Mouse (Mus musculus): ENCODE results near the gene Aspscr1. TPM values are rescaled to one million over a fixed set of nuclear protein-coding genes. Genes with fewer than 3 reads are reported as not detected.
A peak's percentile ranks its signal among the peaks of the same experiment; 100 is the strongest.

The Aspscr1 gene
- polyA plus RNA-seq (2012; rRNA removed), result 83.0 and 90.3 TPM in 2 replicates

DNA sequence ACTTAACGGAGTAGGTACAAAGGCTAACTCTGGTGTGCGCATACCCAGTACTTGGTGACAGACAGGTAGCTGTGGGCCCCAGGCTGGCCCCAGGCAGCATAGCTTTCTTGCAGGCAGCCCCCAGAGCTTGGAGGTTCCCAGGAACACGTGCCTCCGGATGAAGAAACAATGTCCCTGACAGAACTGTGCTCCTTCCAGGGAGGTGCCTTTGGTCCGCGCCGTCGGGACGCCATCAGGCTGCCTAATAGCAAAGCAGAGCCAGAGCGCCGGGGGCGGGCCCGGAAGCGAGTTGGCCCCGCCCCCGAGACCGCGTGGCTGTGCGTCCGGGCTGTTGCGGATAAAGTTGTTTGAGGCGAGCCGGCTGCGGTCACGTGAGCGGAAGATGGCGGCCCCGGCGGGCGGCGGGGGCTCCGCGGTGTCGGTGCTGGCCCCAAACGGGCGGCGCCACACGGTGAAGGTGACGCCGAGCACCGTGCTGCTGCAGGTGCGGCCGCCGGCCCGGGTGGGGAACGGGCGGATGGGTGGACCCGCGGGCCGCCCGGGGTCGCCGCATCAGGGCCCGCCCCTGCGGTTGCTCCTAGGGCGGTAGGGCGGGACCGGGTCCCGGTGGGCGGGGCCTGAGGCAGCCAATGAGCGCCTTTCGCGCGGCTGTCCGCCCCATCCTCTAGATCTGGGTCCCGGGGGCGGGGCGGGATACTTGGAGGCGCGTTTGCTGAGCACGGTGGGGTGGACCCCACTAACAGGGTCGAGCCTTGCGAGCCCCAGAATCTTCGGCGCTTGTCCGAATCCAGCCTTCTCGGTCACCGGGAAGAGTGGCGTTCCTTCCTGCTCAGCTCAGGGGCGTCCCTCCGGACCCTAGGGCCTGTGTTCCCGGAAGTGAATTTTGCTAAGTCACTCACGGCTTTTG, at the start of gene Aspscr1:
Gene Aspscr1 (plus strand): TSS at position 287 of the 907 bp plus-strand sequence.
- peak; percentile 44 for TF ChIP-seq POLR2A (IDR thresholded peaks at IDR 0.05; ENCODE audit: borderline replicate concordance, extremely low read depth, insufficient read depth, insufficient read length, poor library complexity, severe bottlenecking)
- no peak for TF ChIP-seq CTCF (IDR thresholded peaks at IDR 0.05; ENCODE audit: borderline replicate concordance, extremely low read depth, insufficient read depth, insufficient read length)
- DNase-seq (ENCODE audit: low read depth), result peak; percentile 97

DNA sequence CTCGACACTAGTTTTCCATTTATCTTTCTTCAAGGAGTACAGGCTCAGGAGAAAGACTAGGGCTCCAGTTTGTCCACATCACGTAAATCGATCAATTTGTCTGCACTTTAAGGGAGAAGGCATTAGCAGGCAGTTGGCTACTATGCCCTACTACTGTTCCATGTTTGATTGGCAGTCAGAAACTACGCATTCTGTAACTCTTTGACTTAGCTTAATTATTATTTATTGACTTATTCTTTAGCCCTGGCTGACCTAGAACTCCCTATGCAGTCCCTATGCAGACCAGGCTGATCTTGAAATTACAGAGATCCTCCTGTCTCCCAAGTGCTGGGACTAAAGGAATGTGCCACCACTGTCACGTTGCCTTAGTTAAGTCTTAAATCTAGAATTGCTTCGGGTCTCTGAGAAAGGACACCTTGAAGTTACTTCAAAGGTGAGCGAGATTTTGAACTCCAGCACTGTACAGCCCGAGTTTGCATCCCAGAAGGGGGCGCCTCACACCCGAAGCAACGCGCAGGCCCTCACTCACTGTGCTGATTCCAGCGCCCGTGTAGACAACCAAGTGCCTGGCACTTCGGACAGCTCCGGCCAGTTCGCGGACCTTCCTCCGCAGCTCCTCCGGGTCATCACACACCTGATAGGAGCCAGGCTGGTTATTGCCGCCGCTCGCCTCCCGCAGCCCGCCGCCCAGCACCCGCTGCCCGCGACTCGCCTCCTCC, 48.7 kb upstream of the Aspscr1 start:
- DNase-seq (ENCODE audit: low read depth), result peak; percentile 65
- TF ChIP-seq POLR2A (IDR thresholded peaks at IDR 0.05; ENCODE audit: borderline replicate concordance, extremely low read depth, insufficient read depth, insufficient read length, poor library complexity, severe bottlenecking), result no peak
- peak; percentile 61 for TF ChIP-seq CTCF (IDR thresholded peaks at IDR 0.05; ENCODE audit: borderline replicate concordance, extremely low read depth, insufficient read depth, insufficient read length)

DNA sequence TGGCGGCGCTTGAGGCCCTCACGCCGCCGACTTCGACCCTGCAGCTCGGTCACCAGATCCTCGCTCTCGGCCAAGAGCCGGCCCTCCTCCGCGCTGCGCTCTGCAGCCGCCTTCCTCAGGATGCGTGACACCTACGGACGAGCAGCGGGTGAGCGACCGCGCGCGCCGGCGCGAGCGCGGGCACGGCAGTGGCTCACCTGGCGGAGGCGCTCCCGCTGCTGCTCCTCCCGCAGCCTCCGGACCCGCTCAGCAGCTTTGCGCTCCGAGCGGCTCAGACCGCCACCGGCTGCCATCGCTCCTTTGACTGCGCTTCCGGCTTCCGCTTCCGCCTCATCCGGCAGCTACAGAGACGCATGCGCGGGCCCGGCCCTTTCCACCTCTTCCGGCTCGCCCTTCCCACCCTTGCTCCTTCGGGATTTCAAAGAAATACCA, 48.1 kb upstream of the Aspscr1 start:
- peak; percentile 95 for DNase-seq (ENCODE audit: low read depth)
- TF ChIP-seq POLR2A (IDR thresholded peaks at IDR 0.05; ENCODE audit: borderline replicate concordance, extremely low read depth, insufficient read depth, insufficient read length, poor library complexity, severe bottlenecking) (peak; percentile 68; the same call in 1 of the 2 replicates), CTCF (IDR thresholded peaks at IDR 0.05; ENCODE audit: borderline replicate concordance, extremely low read depth, insufficient read depth, insufficient read length) (no peak)

DNA sequence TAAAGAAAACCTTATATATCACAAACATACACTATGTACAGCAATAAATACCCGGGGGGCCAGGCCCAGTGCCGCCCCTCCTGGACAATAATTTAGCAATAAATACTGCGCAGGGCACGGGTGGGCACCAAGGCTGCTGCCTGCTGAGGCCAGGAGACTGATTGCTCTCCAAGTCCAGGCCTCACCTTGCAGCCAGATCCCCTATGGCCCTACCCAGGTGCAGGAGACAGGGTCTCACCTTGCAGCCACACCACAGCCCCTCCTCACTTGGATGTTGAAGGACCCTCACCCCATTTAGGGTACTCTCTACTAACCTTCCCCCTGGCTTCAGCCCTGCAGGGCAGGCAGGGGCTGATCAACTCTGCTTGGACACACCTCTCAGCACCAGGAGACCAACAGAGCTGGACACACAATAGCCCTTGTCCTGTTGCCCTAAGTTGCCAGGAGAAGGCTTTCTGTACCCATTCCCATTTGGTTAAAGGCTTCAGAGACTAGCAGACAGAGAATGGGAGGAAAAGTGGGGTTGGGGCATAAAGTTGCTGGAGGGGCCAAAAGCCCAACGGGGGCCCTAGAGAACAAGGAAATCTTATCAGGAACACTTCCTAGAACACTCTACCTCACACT, 47.5 kb upstream of the Aspscr1 start, which contains the start of gene Sirt7:
Gene Sirt7 (minus strand): TSS at position 89 of the 624 bp plus-strand sequence.
- DNase-seq (ENCODE audit: low read depth), result no peak
- no peak for TF ChIP-seq POLR2A (IDR thresholded peaks at IDR 0.05; ENCODE audit: borderline replicate concordance, extremely low read depth, insufficient read depth, insufficient read length, poor library complexity, severe bottlenecking)

DNA sequence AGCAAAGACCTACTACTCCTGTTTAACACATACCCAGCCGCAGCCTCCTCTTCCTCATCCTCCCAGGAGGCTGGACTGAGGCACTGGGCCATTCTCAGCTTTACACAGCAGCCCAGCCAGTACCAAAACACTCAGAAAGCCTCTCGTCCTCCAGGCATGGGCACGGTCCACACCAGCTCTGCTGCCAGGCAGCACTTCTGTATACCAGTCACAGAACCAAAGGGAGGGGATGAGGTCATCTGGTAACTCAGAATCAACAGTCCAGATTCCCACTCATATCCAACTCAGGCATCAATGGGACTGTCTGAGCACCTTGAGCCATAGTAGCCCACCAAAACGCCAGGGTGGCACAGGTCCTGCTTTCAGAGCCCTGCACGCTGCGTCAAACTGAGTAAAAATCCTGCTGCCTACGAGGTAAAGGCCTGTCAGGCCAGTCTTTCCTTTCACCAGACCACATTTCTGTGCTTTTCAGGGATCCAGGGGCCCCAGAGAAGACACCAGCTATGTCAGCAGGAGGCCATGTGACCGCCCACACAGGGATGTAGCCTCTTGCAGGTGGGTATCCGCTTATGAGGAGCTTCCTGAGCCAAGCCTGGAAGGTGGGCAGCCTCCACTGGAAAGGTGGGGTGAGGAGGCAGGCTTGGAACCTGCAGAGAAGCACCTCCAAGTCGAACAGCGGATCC, 45.8 kb upstream of the Aspscr1 start:
- TF ChIP-seq CTCF (IDR thresholded peaks at IDR 0.05; ENCODE audit: borderline replicate concordance, extremely low read depth, insufficient read depth, insufficient read length) (no peak), POLR2A (IDR thresholded peaks at IDR 0.05; ENCODE audit: borderline replicate concordance, extremely low read depth, insufficient read depth, insufficient read length, poor library complexity, severe bottlenecking) (no peak)
- no peak for DNase-seq (ENCODE audit: low read depth)

DNA sequence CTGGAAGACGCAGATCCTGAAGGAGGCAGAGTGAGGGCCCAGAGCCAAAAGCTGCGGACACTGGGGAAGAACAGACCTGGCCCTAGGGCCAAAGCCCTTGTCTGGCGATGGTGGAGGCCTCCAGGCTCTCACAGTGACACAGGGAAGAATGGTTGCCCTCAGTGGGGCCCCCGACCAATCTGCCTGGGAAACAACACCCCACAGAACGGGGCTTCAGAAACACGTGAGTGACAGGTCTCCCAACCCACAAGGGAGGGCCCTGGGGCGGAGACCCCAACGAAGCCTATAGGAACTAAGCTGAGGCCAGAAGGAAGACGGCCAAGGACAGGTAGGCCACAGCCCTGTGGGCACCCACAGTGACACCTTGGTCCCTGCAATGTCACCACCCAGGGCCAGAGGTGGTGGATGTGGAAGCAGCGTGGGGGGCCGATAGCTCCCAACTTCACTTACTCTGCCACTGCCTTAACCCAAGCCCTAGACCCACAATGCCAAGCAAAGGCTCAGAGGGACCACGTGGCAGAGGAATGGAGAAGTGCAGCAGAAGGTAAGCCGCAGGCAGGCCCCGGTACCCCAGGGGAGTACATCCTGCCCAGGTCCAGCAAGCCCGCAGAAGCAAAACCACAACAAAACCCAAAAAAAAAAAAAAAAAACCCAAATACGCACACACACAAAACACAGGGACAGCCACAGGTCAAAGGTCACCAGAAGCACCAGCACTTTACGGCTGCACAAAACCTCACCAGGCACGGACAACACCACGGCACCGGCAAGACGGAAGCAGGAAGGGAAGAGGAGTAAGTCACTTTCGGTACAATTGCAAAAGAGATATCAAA, 45.1 kb upstream of the Aspscr1 start:
- TF ChIP-seq POLR2A (IDR thresholded peaks at IDR 0.05; ENCODE audit: borderline replicate concordance, extremely low read depth, insufficient read depth, insufficient read length, poor library complexity, severe bottlenecking) (no peak), CTCF (IDR thresholded peaks at IDR 0.05; ENCODE audit: borderline replicate concordance, extremely low read depth, insufficient read depth, insufficient read length) (no peak)
- no peak for DNase-seq (ENCODE audit: low read depth)

DNA sequence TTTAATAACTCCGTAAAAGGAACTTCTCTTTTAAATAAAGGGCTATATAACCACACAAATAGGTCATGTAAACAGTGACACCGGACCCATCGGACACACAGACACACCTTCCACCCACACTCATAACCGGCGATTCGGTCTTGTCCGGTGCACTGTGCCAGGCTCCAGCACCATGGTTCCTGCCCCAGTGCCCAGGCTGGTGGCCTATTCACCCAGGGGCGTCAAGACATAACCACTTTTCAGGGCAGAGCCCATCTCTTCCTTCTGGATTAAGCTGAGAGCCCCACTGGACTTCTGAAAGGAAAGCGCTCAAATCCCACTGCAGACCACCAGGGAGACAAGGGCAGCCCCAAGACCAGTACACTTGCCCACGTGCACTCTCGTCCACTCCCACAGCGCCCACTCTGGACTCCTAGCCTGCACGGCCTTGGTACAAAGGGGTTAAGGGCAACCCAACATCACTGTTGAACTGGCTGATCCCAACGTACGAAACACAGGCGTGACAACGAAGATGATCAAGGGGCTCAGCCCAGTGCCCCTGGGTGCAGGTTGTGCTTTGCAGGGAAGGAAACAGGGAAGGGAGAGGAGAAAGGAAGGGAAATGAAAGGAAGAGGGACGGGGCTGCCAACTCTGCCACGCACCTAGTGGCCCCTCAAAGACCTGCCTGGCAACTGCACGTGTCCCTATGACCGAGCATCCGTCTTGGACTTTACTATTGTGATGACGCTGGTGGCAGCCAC, 44.0 kb upstream of the Aspscr1 start:
- no peak for TF ChIP-seq CTCF (IDR thresholded peaks at IDR 0.05; ENCODE audit: borderline replicate concordance, extremely low read depth, insufficient read depth, insufficient read length)
- no peak for TF ChIP-seq POLR2A (IDR thresholded peaks at IDR 0.05; ENCODE audit: borderline replicate concordance, extremely low read depth, insufficient read depth, insufficient read length, poor library complexity, severe bottlenecking)
- DNase-seq (ENCODE audit: low read depth), result no peak

DNA sequence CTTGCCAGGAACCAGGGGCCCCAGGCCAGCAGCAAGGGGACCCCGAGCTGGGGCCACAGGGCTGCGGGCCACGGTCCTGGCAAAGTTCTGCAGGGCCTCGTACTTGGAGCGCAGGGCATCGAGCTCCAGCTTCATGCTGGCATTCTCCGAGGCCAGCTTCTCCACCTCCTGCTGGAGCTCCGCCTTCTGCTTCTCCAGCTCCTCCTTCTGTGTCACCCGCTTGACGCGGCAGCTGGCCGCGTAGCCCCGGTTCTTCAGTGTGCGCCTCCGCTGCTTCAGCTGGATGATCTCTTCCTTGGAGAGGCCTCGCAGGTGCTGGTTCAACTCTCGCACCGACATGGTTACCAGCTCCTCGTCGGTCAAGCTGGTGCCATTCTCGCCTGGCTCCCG, 43.4 kb upstream of the Aspscr1 start:
- TF ChIP-seq POLR2A (IDR thresholded peaks at IDR 0.05; ENCODE audit: borderline replicate concordance, extremely low read depth, insufficient read depth, insufficient read length, poor library complexity, severe bottlenecking), result no peak
- TF ChIP-seq CTCF (IDR thresholded peaks at IDR 0.05; ENCODE audit: borderline replicate concordance, extremely low read depth, insufficient read depth, insufficient read length), result no peak
- DNase-seq (ENCODE audit: low read depth), result no peak

DNA sequence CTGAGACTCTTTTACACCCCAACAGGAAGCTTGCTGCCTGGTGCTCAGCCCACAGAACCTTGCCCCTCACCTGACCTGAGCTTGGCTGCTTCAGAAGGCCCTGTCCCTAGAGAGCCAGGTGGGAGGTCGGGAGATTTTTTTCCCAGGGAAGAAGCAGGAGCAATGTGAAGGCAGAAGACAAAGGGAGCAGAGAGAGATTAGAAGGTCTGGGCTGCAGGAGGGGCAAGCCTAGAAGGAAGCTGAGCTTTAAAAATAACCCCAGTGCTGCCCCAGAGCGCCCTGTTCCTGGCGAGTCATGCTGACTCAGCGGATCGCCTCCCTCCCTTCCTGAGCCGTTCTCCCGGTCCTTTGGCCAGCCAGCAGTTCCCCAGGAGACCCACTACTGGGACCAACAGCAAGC, 42.9 kb upstream of the Aspscr1 start:
- no peak for TF ChIP-seq CTCF (IDR thresholded peaks at IDR 0.05; ENCODE audit: borderline replicate concordance, extremely low read depth, insufficient read depth, insufficient read length)
- TF ChIP-seq POLR2A (IDR thresholded peaks at IDR 0.05; ENCODE audit: borderline replicate concordance, extremely low read depth, insufficient read depth, insufficient read length, poor library complexity, severe bottlenecking), result no peak
- DNase-seq (ENCODE audit: low read depth), result no peak

All from brain, embryonic 14.5 days (tissue).